Mouse (Mus musculus) forebrain, embryonic 12.5 days (tissue): ENCODE data around the gene Asic2. TPM values are rescaled to one million over a fixed set of nuclear protein-coding genes. Genes with fewer than 3 reads are reported as not detected.

Experiments
- ATAC-seq: fragments of 200-750 bp; cut with Nextera tagmentation; 2 replicates; pipeline ENCODE4 v1.8.0; 2017; ENCODE audit warnings: moderate TSS enrichment; ENCODE audit not compliant: low FRiP score
- H3K27ac ChIP-seq: fragments of 300-500 bp; sonication (generic); 2 replicates; pipeline ENCODE4 v1.5.1; 2016; ENCODE audit warnings: mild to moderate bottlenecking
- H3K27me3 ChIP-seq: fragments of 300-500 bp; sonication (generic); 2 replicates; pipeline ENCODE4 v1.6.1; 2016; ENCODE audit warnings: mild to moderate bottlenecking
- H3K36me3 ChIP-seq: fragments of 300-500 bp; sonication (generic); replicated peaks from 2 replicates; pipeline ENCODE4 v1.6.1; 2016; ENCODE audit warnings: mild to moderate bottlenecking
- H3K4me1 ChIP-seq: fragments of 300-500 bp; sonication (generic); 2 replicates; pipeline ENCODE4 v1.6.1; 2016
- H3K4me2 ChIP-seq: fragments of 300-500 bp; sonication (generic); 2 replicates; pipeline ENCODE4 v1.6.1; 2016; ENCODE audit warnings: mild to moderate bottlenecking, moderate library complexity
- H3K4me3 ChIP-seq: fragments of 300-500 bp; sonication (generic); replicated peaks from 2 replicates; pipeline ENCODE4 v1.5.1; 2016; ENCODE audit warnings: mild to moderate bottlenecking
- H3K9ac ChIP-seq: fragments of 300-500 bp; sonication (generic); 2 replicates; pipeline ENCODE4 v1.6.1; 2016; ENCODE audit warnings: mild to moderate bottlenecking
- H3K9me3 ChIP-seq: fragments of 300-500 bp; sonication (generic); 2 replicates; pipeline ENCODE4 v1.6.1; 2016
- WGBS: fragments of 180-500 bp; shearing (Covaris S2); methylation state at CpG from one replicate; pipeline ENCODE4 v1.1.7; 2016; 5-methylcytosine and 5-hydroxymethylcytosine counted together
- polyA plus RNA-seq: library from polyadenylated mRNA; unstranded; fragments of >200 nt; fragmentation: Nextera tagmentation; extraction: Ambion mirVana; gene quantifications from 2 replicates; pipeline ENCODE4 v1.2.1, GENCODE M21; 2016

Gene Asic2
- polyA plus RNA-seq, 1 experiment from 2014 or later, result 3.3 TPM

GRCm38 (mm10) chr11:81806905-81807659, 161.2 kb downstream of the Asic2 start:
- no peak for ATAC-seq
- Histone ChIP-seq H3K27me3 (no peaks in the 10 kb centered on the region), H3K36me3 (no peaks in the 10 kb centered on the region), H3K4me3 (no peak overlapping the region), H3K9me3 (no peaks in the 10 kb centered on the region), H3K27ac (no peak overlapping the region), H3K4me1 (peaks cover 3% of the 10 kb centered on the region; the same call in 1 of the 2 replicates), H3K4me2 (no peak overlapping the region), H3K9ac (no peak overlapping the region)
- WGBS, result 89% methylated on average over 11 of the region's 11 CpGs

- no peaks in the 10 kb centered on the region for H3K9me3 ChIP-seq
- H3K9ac ChIP-seq, result no peak overlapping the region
- H3K27me3 ChIP-seq, result no peaks in the 10 kb centered on the region
- ATAC-seq, result no peak
- no peak overlapping the region for H3K27ac ChIP-seq
- 25% methylated on average over 2 of the region's 2 CpGs for WGBS
- H3K36me3 ChIP-seq, result no peaks in the 10 kb centered on the region
- H3K4me3 ChIP-seq, result no peak overlapping the region
- H3K4me2 ChIP-seq, result no peak overlapping the region
- H3K4me1 ChIP-seq, result peaks cover 3% of the 10 kb centered on the region; the same call in 1 of the 2 replicates
Measured at GRCm38 (mm10) chr11:81803544-81803943, 164.7 kb downstream of the Asic2 start.

DNA sequence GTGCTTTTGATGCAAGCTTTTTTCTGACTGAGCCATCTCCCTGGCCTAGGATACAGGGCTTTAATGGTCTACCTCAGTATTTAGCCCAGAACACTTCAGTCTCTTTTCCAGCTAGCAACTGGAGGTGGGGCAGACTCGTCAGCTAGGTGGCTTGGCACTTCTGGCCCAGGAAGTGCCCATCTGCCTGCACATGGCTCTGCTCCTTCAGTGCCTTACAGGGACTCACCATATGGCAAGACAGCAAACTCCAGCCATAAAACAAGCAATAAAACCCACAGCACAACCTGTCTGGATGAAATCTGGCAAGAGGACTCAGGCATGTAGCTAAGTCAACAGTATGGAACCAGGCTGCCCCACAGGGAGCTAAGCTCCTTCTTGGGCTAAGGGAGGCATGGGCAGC, 165.6 kb downstream of the Asic2 start:
- H3K27me3 ChIP-seq, result no peaks in the 10 kb centered on the region
- H3K4me3 ChIP-seq, result no peak overlapping the region
- H3K36me3 ChIP-seq, result no peaks in the 10 kb centered on the region
- no peaks in the 10 kb centered on the region for H3K9me3 ChIP-seq
- no peak overlapping the region for H3K27ac ChIP-seq
- 78% methylated on average over 1 of the region's 1 CpGs for WGBS
- peaks cover 3% of the 10 kb centered on the region; the same call in 1 of the 2 replicates for H3K4me1 ChIP-seq
- no peak overlapping the region for H3K9ac ChIP-seq
- no peak overlapping the region for H3K4me2 ChIP-seq
- ATAC-seq, result no peak

DNA sequence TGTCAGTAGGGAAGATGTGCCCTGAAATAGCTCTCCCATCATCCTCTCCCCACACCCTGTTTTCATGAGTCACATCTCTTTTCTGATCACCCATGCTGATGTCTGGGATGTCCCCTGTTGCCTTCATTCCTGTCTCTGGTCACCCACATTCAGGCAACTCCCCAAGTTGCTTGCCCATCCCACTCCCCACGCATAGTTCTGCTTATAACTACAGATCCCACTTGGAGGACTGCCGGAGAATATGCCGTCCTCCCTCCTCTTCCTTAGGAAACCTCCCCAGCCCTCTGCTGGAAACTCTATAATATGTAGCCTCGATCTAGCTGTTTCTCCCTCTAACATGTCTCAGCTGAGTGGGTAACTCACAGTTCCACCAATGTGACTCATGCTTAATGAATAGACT, 167.4 kb downstream of the Asic2 start:
- H3K4me3 ChIP-seq, result no peak overlapping the region
- WGBS, result 88% methylated on average over 4 of the region's 4 CpGs
- no peak overlapping the region for H3K4me2 ChIP-seq

DNA sequence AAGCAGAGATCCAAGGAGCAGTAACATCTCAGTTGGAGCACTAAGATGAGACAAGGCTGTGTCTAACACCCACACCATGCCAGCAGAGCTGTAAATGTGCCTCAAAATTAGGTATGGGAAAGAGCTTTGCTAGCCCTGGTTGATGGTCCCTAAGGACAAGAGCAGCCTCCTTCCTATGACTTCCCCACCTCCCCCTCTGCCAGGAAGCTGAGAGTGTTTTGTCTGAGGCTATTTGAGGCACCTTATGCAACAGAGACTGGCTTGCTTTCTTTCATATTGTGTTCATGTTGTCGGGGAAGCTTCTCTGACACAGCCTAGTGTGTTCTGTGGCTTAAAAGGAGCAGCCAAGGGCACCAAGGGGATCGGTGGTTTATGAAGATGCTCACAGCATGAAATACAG, 174.7 kb downstream of the Asic2 start:
- Histone ChIP-seq H3K27me3 (no peaks in the 10 kb centered on the region), H3K9me3 (no peaks in the 10 kb centered on the region), H3K36me3 (no peaks in the 10 kb centered on the region), H3K27ac (no peak overlapping the region), H3K4me3 (no peak overlapping the region), H3K4me1 (peaks cover 4% of the 10 kb centered on the region; the same call in 1 of the 2 replicates), H3K9ac (no peak overlapping the region), H3K4me2 (no peak overlapping the region)
- ATAC-seq, result no peak
- WGBS, result 69% methylated on average over 2 of the region's 2 CpGs

More for the DNA sequence above, 167.4 kb downstream of the Asic2 start:
- no peak for ATAC-seq
- peaks cover 6% of the 10 kb centered on the region; the same call in 1 of the 2 replicates for H3K4me1 ChIP-seq
- H3K27ac ChIP-seq, result no peak overlapping the region
- H3K27me3 ChIP-seq, result no peaks in the 10 kb centered on the region
- no peak overlapping the region for H3K9ac ChIP-seq
- no peaks in the 10 kb centered on the region for H3K36me3 ChIP-seq
- H3K9me3 ChIP-seq, result no peaks in the 10 kb centered on the region

DNA sequence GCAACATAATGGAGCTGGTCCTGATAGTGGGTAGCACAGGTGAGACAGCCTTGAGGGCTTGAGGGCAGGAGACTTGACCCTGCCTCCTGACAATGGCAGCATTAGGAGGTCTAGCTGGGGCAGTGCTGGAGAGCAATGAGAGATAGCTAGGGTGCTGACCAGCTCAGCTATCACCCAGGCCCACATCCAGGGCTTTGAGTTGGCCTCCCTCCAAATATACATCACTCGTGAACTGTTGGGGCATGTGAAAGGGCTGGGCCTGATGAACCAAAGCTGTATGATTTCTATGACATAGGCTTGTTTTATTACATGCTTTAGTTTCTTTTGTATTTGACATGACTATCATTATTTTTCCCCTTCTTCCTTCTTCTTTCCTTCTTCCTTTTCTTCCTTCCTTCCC, 176.7 kb downstream of the Asic2 start:
- no peak for ATAC-seq
- Histone ChIP-seq H3K9me3 (no peaks in the 10 kb centered on the region), H3K27ac (no peak overlapping the region), H3K27me3 (no peaks in the 10 kb centered on the region), H3K36me3 (no peaks in the 10 kb centered on the region), H3K4me3 (no peak overlapping the region), H3K4me2 (no peak overlapping the region), H3K4me1 (no peaks in the 10 kb centered on the region), H3K9ac (no peak overlapping the region)
- WGBS, result 86% methylated on average over 1 of the region's 1 CpGs

DNA sequence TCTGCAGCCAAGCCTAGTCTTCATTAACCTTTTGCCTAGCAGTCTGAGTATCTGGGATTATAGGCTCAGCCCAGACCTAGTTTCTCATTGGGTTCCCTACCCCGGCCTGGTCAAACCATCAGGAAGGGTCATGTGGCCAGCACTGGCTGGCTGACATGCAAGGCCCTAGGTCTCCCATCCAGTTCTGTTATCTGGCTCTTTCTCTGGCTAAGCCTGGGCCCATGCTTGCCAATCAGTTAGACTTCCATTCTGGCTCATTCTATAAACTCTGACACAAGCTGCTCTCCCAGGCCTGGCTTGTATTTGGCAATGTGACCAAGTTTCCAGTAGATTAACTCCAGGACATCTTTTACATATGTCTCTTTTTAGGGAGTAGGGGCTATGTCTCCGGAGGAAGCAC, 187.7 kb downstream of the Asic2 start:
- Histone ChIP-seq H3K4me3 (no peak overlapping the region), H3K4me2 (no peak overlapping the region), H3K27me3 (0 out of 2 replicates have a peak, but pooled peaks cover 3% of the 10 kb centered on the region), H3K9ac (no peak overlapping the region), H3K9me3 (no peaks in the 10 kb centered on the region), H3K4me1 (peaks cover 12% of the 10 kb centered on the region), H3K27ac (no peak overlapping the region), H3K36me3 (no peaks in the 10 kb centered on the region)
- no peak for ATAC-seq
- WGBS, result 86% methylated on average over 2 of the region's 2 CpGs

- Histone ChIP-seq H3K4me1 (peaks cover 12% of the 10 kb centered on the region), H3K9me3 (no peaks in the 10 kb centered on the region)
- 93% methylated on average over 7 of the region's 7 CpGs for WGBS
Measured at GRCm38 (mm10) chr11:81779881-81780280, 188.4 kb downstream of the Asic2 start.

DNA sequence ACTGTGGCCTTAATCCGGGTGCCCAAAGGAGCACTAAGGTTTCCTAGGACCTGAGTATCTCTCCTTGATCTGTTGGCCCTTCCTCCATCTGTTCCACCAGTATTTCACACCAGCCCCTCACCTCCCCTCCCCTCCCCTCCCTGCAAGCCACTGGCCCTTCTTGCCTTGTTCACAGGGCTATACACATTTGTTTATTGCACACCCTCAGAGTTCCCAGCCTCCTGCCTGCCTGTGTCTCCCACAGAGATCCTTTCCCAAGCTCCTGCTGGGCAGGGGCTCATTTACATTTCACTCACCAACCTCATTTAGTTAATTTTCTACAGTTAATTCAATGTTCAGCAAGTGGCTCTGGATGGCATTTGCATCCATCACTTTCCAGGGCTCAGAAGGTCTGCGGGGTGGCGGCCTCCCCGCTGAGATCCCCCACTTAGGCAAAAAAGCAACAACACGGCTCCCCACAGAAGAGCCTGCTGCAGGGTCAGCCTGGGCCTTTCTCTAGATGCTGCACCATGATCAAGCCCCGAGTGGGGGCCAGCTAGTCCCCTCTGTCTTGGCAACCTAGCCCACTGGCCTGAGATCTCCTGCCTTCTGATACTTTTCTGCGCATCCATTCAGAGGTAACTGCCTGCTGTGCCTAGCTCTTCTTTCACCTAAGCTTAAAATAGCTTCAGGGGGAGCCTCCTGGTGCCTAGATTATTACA, 196.9 kb downstream of the Asic2 start:
- H3K4me2 ChIP-seq, result no peak overlapping the region
- no peaks in the 10 kb centered on the region for H3K36me3 ChIP-seq
- peak; percentile 64; the same call in 1 of the 2 replicates for ATAC-seq
- WGBS, result 8% methylated on average over 7 of the region's 7 CpGs
- H3K4me3 ChIP-seq, result no peak overlapping the region
- no peak overlapping the region for H3K9ac ChIP-seq
- 0 out of 2 replicates have a peak, but pooled peaks cover 9% of the 10 kb centered on the region for H3K27me3 ChIP-seq
- 0 out of 2 replicates have a peak overlapping the region, but pooled peaks have one; percentile 31 for H3K27ac ChIP-seq
- H3K4me1 ChIP-seq, result peaks cover 18% of the 10 kb centered on the region
- no peaks in the 10 kb centered on the region for H3K9me3 ChIP-seq

More at GRCm38 (mm10) chr11:81779881-81780280, 188.4 kb downstream of the Asic2 start:
- Histone ChIP-seq H3K9ac (no peak overlapping the region), H3K36me3 (no peaks in the 10 kb centered on the region), H3K27me3 (0 out of 2 replicates have a peak, but pooled peaks cover 3% of the 10 kb centered on the region), H3K4me3 (no peak overlapping the region), H3K27ac (no peak overlapping the region), H3K4me2 (no peak overlapping the region)
- ATAC-seq, result no peak

DNA sequence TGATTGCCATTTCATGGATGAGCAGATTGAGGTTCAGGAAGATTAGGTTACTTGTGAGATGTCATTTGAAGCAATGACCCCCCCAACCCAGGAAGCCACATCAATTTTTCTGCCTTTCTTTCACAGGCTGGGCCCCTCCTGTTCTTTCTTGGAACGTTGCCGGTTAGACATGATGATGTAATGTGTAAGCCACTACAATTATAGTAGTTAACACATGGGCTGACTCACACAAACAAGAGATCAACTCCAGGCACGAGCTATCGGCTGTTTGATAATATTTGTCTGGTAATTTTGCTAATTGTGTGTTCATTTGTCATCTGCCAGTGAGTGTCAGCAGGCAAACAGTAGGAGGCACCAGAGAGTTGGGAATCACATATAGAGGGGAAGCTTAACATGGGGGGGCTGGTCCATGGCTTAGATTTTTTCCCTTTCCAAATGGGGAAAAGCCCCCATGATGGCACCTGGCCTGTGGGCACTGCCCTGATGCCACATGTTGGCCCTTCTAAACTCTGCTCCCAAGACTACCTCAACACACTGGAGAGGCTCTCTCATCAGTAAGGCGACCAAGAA, 198.5 kb downstream of the Asic2 start:
- Histone ChIP-seq H3K27ac (no peak overlapping the region), H3K9ac (no peak overlapping the region), H3K9me3 (no peaks in the 10 kb centered on the region), H3K4me3 (no peak overlapping the region), H3K4me2 (no peak overlapping the region), H3K36me3 (no peaks in the 10 kb centered on the region), H3K4me1 (peaks cover 20% of the 10 kb centered on the region), H3K27me3 (peaks cover 11% of the 10 kb centered on the region; the same call in 1 of the 2 replicates)
- 61% methylated on average over 5 of the region's 5 CpGs for WGBS
- ATAC-seq, result no peak

GRCm38 (mm10) chr11:81768305-81768704, 200.0 kb downstream of the Asic2 start:
- Histone ChIP-seq H3K9me3 (no peaks in the 10 kb centered on the region), H3K9ac (no peak overlapping the region), H3K4me2 (no peak overlapping the region), H3K27me3 (peaks cover 9% of the 10 kb centered on the region; the same call in 1 of the 2 replicates), H3K4me3 (no peak overlapping the region), H3K36me3 (no peaks in the 10 kb centered on the region), H3K27ac (no peak overlapping the region), H3K4me1 (peaks cover 24% of the 10 kb centered on the region)
- no peak for ATAC-seq
- WGBS, result 90% methylated on average over 2 of the region's 2 CpGs

DNA sequence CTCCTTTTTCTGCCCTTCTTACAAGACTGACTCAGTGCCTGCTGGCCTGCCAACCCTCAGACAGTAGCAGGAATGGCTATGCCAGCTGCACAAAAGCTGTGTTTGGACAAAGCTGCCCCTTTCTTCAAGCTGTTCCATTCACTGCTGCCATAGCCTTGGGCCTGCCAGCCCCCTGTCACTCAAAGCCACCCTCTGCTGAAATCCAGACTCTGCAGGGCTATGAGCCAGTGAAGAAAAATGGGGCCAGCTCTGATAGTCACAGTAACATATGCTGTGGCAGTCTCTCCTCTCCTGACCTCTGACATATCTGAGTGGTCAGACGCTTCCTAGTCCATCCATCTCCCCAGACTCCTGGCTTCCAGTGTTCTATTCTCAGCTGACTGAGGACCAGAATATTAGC, 200.5 kb downstream of the Asic2 start:
- no peak overlapping the region for H3K4me2 ChIP-seq
- peaks cover 9% of the 10 kb centered on the region; the same call in 1 of the 2 replicates for H3K27me3 ChIP-seq
- no peaks in the 10 kb centered on the region for H3K36me3 ChIP-seq
- H3K9ac ChIP-seq, result no peak overlapping the region
- no peaks in the 10 kb centered on the region for H3K9me3 ChIP-seq
- WGBS, result 56% methylated on average over 1 of the region's 1 CpGs
- peak; percentile 68 for ATAC-seq
- no peak overlapping the region for H3K4me3 ChIP-seq
- H3K27ac ChIP-seq, result no peak overlapping the region
- H3K4me1 ChIP-seq, result peaks cover 24% of the 10 kb centered on the region
